Mouse (Mus musculus) megakaryocyte, embryonic 14.5 days (primary cell): ENCODE data around the gene Pnmt.

Experiments
- FLI1 ChIP-seq: IDR thresholded peaks from 2 replicates; pipeline ENCODE4 v1.6.1; 2012; ENCODE audit warnings: low read length, inconsistent platforms, mixed read lengths
- GATA1 ChIP-seq: IDR thresholded peaks from 3 replicates; pipeline ENCODE4 v1.6.1; 2012; ENCODE audit warnings: mixed read lengths, low read length, inconsistent platforms, borderline replicate concordance

DNA sequence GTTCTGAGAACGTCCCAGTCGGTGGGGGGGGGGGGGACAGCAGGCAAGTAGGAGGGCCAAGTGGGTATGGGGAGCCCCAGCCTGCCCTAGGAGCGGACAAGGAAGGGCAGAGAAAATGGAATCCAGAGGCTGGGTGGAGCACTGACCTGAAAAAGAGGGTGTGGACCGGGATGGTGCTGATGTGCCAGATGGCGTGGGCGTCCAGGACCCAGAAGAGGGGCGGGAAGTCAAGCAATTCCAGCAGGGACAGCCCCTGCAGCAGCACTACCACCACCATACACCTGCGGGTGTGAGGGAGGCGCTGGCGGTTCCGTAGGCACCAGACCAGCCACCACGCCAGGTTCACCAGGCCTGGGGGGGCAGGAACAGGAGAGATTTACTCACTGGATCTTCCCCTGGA lies 3.9 kb downstream of the Pnmt start:
- no peak for TF ChIP-seq GATA1
- no peak for TF ChIP-seq FLI1
